Mouse (Mus musculus) forebrain, embryonic 12.5 days (tissue): Measurements from ENCODE around the gene Trip11. TPM values are rescaled to one million over a fixed set of nuclear protein-coding genes. Genes with fewer than 3 reads are reported as not detected.

Experiments used
- ATAC-seq: fragments of 200-750 bp; cut with Nextera tagmentation; 2 replicates; pipeline ENCODE4 v1.8.0; 2017; ENCODE audit warnings: moderate TSS enrichment; ENCODE audit not compliant: low FRiP score
- H3K27ac ChIP-seq: fragments of 300-500 bp; sonication (generic); 2 replicates; pipeline ENCODE4 v1.5.1; 2016; ENCODE audit warnings: mild to moderate bottlenecking
- H3K27me3 ChIP-seq: fragments of 300-500 bp; sonication (generic); 2 replicates; pipeline ENCODE4 v1.6.1; 2016; ENCODE audit warnings: mild to moderate bottlenecking
- H3K36me3 ChIP-seq: fragments of 300-500 bp; sonication (generic); replicated peaks from 2 replicates; pipeline ENCODE4 v1.6.1; 2016; ENCODE audit warnings: mild to moderate bottlenecking
- H3K4me1 ChIP-seq: fragments of 300-500 bp; sonication (generic); 2 replicates; pipeline ENCODE4 v1.6.1; 2016
- H3K4me2 ChIP-seq: fragments of 300-500 bp; sonication (generic); 2 replicates; pipeline ENCODE4 v1.6.1; 2016; ENCODE audit warnings: mild to moderate bottlenecking, moderate library complexity
- H3K4me3 ChIP-seq: fragments of 300-500 bp; sonication (generic); replicated peaks from 2 replicates; pipeline ENCODE4 v1.5.1; 2016; ENCODE audit warnings: mild to moderate bottlenecking
- H3K9ac ChIP-seq: fragments of 300-500 bp; sonication (generic); 2 replicates; pipeline ENCODE4 v1.6.1; 2016; ENCODE audit warnings: mild to moderate bottlenecking
- H3K9me3 ChIP-seq: fragments of 300-500 bp; sonication (generic); 2 replicates; pipeline ENCODE4 v1.6.1; 2016
- WGBS: fragments of 180-500 bp; shearing (Covaris S2); methylation state at CpG from one replicate; pipeline ENCODE4 v1.1.7; 2016; 5-methylcytosine and 5-hydroxymethylcytosine counted together
- polyA plus RNA-seq: library from polyadenylated mRNA; unstranded; fragments of >200 nt; fragmentation: Nextera tagmentation; extraction: Ambion mirVana; gene quantifications from 2 replicates; pipeline ENCODE4 v1.2.1, GENCODE M21; 2016

The Trip11 gene
- polyA plus RNA-seq, 1 experiment from 2014 or later: 22.5 TPM

GRCm38 (mm10) chr12:101836546-101837274 is 76.4 kb downstream of the Trip11 start:
- H3K27ac ChIP-seq: no peak overlapping the region
- no peaks in the 10 kb centered on the region for H3K27me3 ChIP-seq
- ATAC-seq: no peak
- H3K4me3 ChIP-seq: no peak overlapping the region
- no peak overlapping the region for H3K9ac ChIP-seq
- peaks cover 37% of the 10 kb centered on the region for H3K36me3 ChIP-seq
- no peaks in the 10 kb centered on the region for H3K9me3 ChIP-seq
- 91% methylated on average over 10 of the region's 10 CpGs for WGBS
- no peaks in the 10 kb centered on the region for H3K4me1 ChIP-seq
- H3K4me2 ChIP-seq: no peak overlapping the region

- H3K27me3 ChIP-seq: no peaks in the 10 kb centered on the region
- no peak overlapping the region for H3K9ac ChIP-seq
- H3K27ac ChIP-seq: no peak overlapping the region
- no peak overlapping the region for H3K4me2 ChIP-seq
- H3K9me3 ChIP-seq: no peaks in the 10 kb centered on the region
- H3K4me1 ChIP-seq: no peaks in the 10 kb centered on the region
- peaks cover 37% of the 10 kb centered on the region for H3K36me3 ChIP-seq
- ATAC-seq: no peak
- WGBS: 92% methylated on average over 4 of the region's 4 CpGs
- H3K4me3 ChIP-seq: no peak overlapping the region
Measured at GRCm38 (mm10) chr12:101834715-101835114, 78.4 kb downstream of the Trip11 start.

- H3K27ac ChIP-seq: no peak overlapping the region
- peaks cover 36% of the 10 kb centered on the region for H3K36me3 ChIP-seq
- no peak overlapping the region for H3K9ac ChIP-seq
- WGBS: 95% methylated on average over 8 of the region's 8 CpGs
- no peaks in the 10 kb centered on the region for H3K9me3 ChIP-seq
- H3K4me2 ChIP-seq: no peak overlapping the region
- no peak overlapping the region for H3K4me3 ChIP-seq
- H3K4me1 ChIP-seq: no peaks in the 10 kb centered on the region
- no peak for ATAC-seq
- H3K27me3 ChIP-seq: no peaks in the 10 kb centered on the region
Measured at GRCm38 (mm10) chr12:101833776-101834175, 79.3 kb downstream of the Trip11 start.

- Histone ChIP-seq H3K27ac (no peak overlapping the region), H3K27me3 (no peaks in the 10 kb centered on the region), H3K9ac (no peak overlapping the region), H3K4me2 (no peak overlapping the region), H3K36me3 (peaks cover 30% of the 10 kb centered on the region), H3K4me3 (no peak overlapping the region), H3K9me3 (no peaks in the 10 kb centered on the region), H3K4me1 (no peaks in the 10 kb centered on the region)
- 91% methylated on average over 6 of the region's 6 CpGs for WGBS
- no peak for ATAC-seq
Measured at GRCm38 (mm10) chr12:101833115-101833506, 80.0 kb downstream of the Trip11 start.

- H3K4me2 ChIP-seq: no peak overlapping the region
- no peak for ATAC-seq
- WGBS: 90% methylated on average over 7 of the region's 7 CpGs
- no peaks in the 10 kb centered on the region for H3K4me1 ChIP-seq
- H3K27me3 ChIP-seq: no peaks in the 10 kb centered on the region
- no peak overlapping the region for H3K4me3 ChIP-seq
- H3K9ac ChIP-seq: no peak overlapping the region
- H3K27ac ChIP-seq: no peak overlapping the region
- H3K9me3 ChIP-seq: no peaks in the 10 kb centered on the region
- peaks cover 23% of the 10 kb centered on the region for H3K36me3 ChIP-seq
Measured at GRCm38 (mm10) chr12:101832179-101833114, 80.6 kb downstream of the Trip11 start.

- H3K4me1 ChIP-seq: no peaks in the 10 kb centered on the region
- 68% methylated on average over 4 of the region's 4 CpGs for WGBS
- H3K9me3 ChIP-seq: no peaks in the 10 kb centered on the region
- ATAC-seq: no peak
- no peak overlapping the region for H3K4me2 ChIP-seq
- H3K36me3 ChIP-seq: peaks cover 14% of the 10 kb centered on the region
- no peak overlapping the region for H3K4me3 ChIP-seq
- no peak overlapping the region for H3K27ac ChIP-seq
- no peak overlapping the region for H3K9ac ChIP-seq
- H3K27me3 ChIP-seq: no peaks in the 10 kb centered on the region
Measured at GRCm38 (mm10) chr12:101831221-101831620, 81.8 kb downstream of the Trip11 start.

GRCm38 (mm10) chr12:101823161-101823560 is 89.9 kb downstream of the Trip11 start:
- WGBS: 91% methylated on average over 4 of the region's 4 CpGs
- Histone ChIP-seq H3K9me3 (no peaks in the 10 kb centered on the region), H3K9ac (no peak overlapping the region), H3K36me3 (no peaks in the 10 kb centered on the region), H3K27me3 (peaks cover 25% of the 10 kb centered on the region), H3K27ac (no peak overlapping the region), H3K4me1 (peaks cover 14% of the 10 kb centered on the region), H3K4me3 (no peak overlapping the region), H3K4me2 (no peak overlapping the region)
- ATAC-seq: no peak

- 50% methylated on average over 3 of the region's 3 CpGs for WGBS
- no peak overlapping the region for H3K9ac ChIP-seq
- ATAC-seq: no peak
- no peak overlapping the region for H3K4me2 ChIP-seq
- no peak overlapping the region for H3K4me3 ChIP-seq
- H3K9me3 ChIP-seq: no peaks in the 10 kb centered on the region
- peaks cover 39% of the 10 kb centered on the region for H3K27me3 ChIP-seq
- peaks cover 14% of the 10 kb centered on the region for H3K4me1 ChIP-seq
- no peaks in the 10 kb centered on the region for H3K36me3 ChIP-seq
- no peak overlapping the region for H3K27ac ChIP-seq
Measured at GRCm38 (mm10) chr12:101821596-101821995, 91.5 kb downstream of the Trip11 start.

GRCm38 (mm10) chr12:101819570-101819969 is 93.5 kb downstream of the Trip11 start:
- no peak for ATAC-seq
- Histone ChIP-seq H3K4me3 (peak overlapping the region; percentile 46), H3K4me1 (peaks cover 14% of the 10 kb centered on the region), H3K9me3 (no peaks in the 10 kb centered on the region), H3K36me3 (no peaks in the 10 kb centered on the region), H3K27me3 (peaks cover 39% of the 10 kb centered on the region), H3K27ac (no peak overlapping the region), H3K4me2 (peak overlapping the region; percentile 80), H3K9ac (no peak overlapping the region)
- WGBS: 38% methylated on average over 9 of the region's 9 CpGs

GRCm38 (mm10) chr12:101818608-101819370 is 94.3 kb downstream of the Trip11 start, which contains the start of gene Fbln5:
TSS of gene Fbln5 (minus strand) at chr12:101819055.
- WGBS: under 1% methylated on average over 46 of the region's 46 CpGs
- Histone ChIP-seq H3K4me3 (peak within 1 kb of the TSS; percentile 46), H3K36me3 (no peaks in the 10 kb centered on the region), H3K27ac (no peak within 1 kb of the TSS), H3K27me3 (peaks cover 39% of the 10 kb centered on the region), H3K4me1 (peaks cover 14% of the 10 kb centered on the region), H3K4me2 (peak within 1 kb of the TSS; percentile 80), H3K9me3 (no peaks in the 10 kb centered on the region), H3K9ac (peak within 1 kb of the TSS; percentile 44)
- ATAC-seq: peak; percentile 77

GRCm38 (mm10) chr12:101818246-101818607 is 94.8 kb downstream of the Trip11 start:
- WGBS: 41% methylated on average over 11 of the region's 11 CpGs
- Histone ChIP-seq H3K4me2 (peak overlapping the region; percentile 80), H3K27me3 (peaks cover 39% of the 10 kb centered on the region), H3K36me3 (no peaks in the 10 kb centered on the region), H3K9me3 (no peaks in the 10 kb centered on the region), H3K9ac (no peak overlapping the region), H3K4me3 (peak overlapping the region; percentile 46), H3K4me1 (peaks cover 14% of the 10 kb centered on the region), H3K27ac (no peak overlapping the region)
- ATAC-seq: no peak

- Histone ChIP-seq H3K9me3 (no peaks in the 10 kb centered on the region), H3K36me3 (no peaks in the 10 kb centered on the region), H3K4me1 (peaks cover 14% of the 10 kb centered on the region), H3K4me3 (no peak overlapping the region), H3K4me2 (no peak overlapping the region), H3K27ac (no peak overlapping the region), H3K9ac (no peak overlapping the region), H3K27me3 (peaks cover 39% of the 10 kb centered on the region)
- 50% methylated on average over 5 of the region's 5 CpGs for WGBS
- no peak for ATAC-seq
Measured at GRCm38 (mm10) chr12:101816810-101817209, 96.3 kb downstream of the Trip11 start.
